Mouse (Mus musculus) intestine, embryonic 14.5 days (tissue): Measurements from ENCODE around the gene Tsnax. TPM values are rescaled to one million over a fixed set of nuclear protein-coding genes. Genes with fewer than 3 reads are reported as not detected.

Source experiments
- ATAC-seq: fragments of 200-750 bp; cut with Nextera tagmentation; replicated peaks from 2 replicates; pipeline ENCODE4 v1.8.0; 2017; ENCODE audit warnings: low read depth, moderate number of reproducible peaks, moderate TSS enrichment, moderate library complexity; ENCODE audit not compliant: low FRiP score, low TSS enrichment
- DNase-seq: peaks from one replicate; pipeline ENCODE4 v3.0.0-alpha.2; 2018; ENCODE audit warnings: low spot score
- H3K27ac ChIP-seq: fragments of 300-500 bp; sonication (generic); 2 replicates; pipeline ENCODE4 v1.5.1; 2014; ENCODE audit warnings: low read depth, mild to moderate bottlenecking, control low read depth
- H3K27me3 ChIP-seq: fragments of 300-500 bp; sonication (generic); replicated peaks from 2 replicates; pipeline ENCODE4 v1.6.1; 2014; ENCODE audit warnings: low read length, control low read depth; ENCODE audit not compliant: control insufficient read depth, insufficient read depth
- H3K36me3 ChIP-seq: fragments of 300-500 bp; sonication (generic); 2 replicates; pipeline ENCODE4 v1.6.1; 2014; ENCODE audit warnings: low read length, control low read depth; ENCODE audit not compliant: control insufficient read depth, insufficient read depth
- H3K4me1 ChIP-seq: fragments of 300-500 bp; sonication (generic); replicated peaks from 2 replicates; pipeline ENCODE4 v1.6.1; 2014; ENCODE audit warnings: low read length, control low read depth, mixed read lengths; ENCODE audit not compliant: control insufficient read depth, insufficient read depth
- H3K4me2 ChIP-seq: fragments of 300-500 bp; sonication (generic); 2 replicates; pipeline ENCODE4 v1.6.1; 2014; ENCODE audit warnings: low read length
- H3K4me3 ChIP-seq: fragments of 300-500 bp; sonication (generic); 2 replicates; pipeline ENCODE4 v1.5.1; 2014; ENCODE audit warnings: low read depth, low read length, control low read depth, mixed read lengths
- H3K9ac ChIP-seq: fragments of 300-500 bp; sonication (generic); 2 replicates; pipeline ENCODE4 v1.6.1; 2014; ENCODE audit warnings: mild to moderate bottlenecking, low read length
- H3K9me3 ChIP-seq: fragments of 300-500 bp; sonication (generic); 2 replicates; pipeline ENCODE4 v1.6.1; 2016; ENCODE audit warnings: low read length, control low read depth; ENCODE audit not compliant: control insufficient read depth
- WGBS: fragments of 180-500 bp; shearing (Covaris S2); extraction: QIAGEN DNeasy Blood & Tissue Kit; methylation state at CpG from one replicate; pipeline ENCODE4 v1.1.7; 2014; 5-methylcytosine and 5-hydroxymethylcytosine counted together
- polyA plus RNA-seq: library from polyadenylated mRNA; unstranded; fragments of >200 nt; fragmentation: Nextera tagmentation; extraction: Ambion mirVana; gene quantifications from 2 replicates; pipeline ENCODE4 v1.2.1, GENCODE M21; 2014

Tsnax gene
- polyA plus RNA-seq, 1 experiment from 2014 or later = 118 TPM

DNA sequence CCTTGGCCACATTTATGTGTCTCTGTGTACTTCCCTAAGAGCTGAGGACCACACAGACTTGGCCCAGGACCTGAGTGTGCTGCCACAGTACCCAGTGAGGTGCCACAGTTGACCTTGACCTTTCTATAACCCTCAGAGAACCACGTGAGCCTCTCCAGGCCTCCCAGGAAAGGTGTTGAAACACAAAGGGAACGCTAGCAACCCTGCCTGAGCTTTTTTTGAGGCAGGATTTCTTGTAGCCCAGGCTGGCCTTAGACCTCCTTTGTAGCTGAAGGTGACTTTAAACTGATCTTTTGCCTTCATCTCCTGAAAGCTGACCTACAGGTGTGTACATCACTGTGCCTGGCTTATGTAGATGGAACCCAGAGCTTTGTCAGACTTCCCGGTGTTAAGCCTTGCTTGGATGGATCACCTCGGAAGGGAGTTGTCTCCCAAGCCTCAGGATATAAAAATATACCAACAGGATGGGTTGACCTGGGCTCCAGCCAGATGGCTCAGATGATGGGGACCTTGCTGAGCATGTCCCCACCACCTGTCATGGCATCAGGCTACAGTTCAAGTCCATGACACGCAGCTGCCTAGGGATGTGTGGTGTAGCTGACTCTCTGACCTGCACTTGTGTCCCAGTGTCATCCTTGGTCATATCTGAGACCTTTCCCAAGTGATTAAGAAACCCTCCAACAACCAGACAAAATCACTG, 36.4 kb downstream of the Tsnax start:
- Histone ChIP-seq H3K4me3 (no peak overlapping the region), H3K4me1 (0 out of 2 replicates have a peak, but pooled peaks cover 5% of the 10 kb centered on the region), H3K9ac (no peak overlapping the region), H3K27me3 (peaks cover 12% of the 10 kb centered on the region), H3K27ac (no peak overlapping the region), H3K36me3 (no peaks in the 10 kb centered on the region), H3K9me3 (peaks cover 3% of the 10 kb centered on the region; the same call in 1 of the 2 replicates), H3K4me2 (no peak overlapping the region)
- DNase-seq = no peak
- WGBS = 51% methylated on average over 5 of the region's 5 CpGs
- no peak for ATAC-seq

DNA sequence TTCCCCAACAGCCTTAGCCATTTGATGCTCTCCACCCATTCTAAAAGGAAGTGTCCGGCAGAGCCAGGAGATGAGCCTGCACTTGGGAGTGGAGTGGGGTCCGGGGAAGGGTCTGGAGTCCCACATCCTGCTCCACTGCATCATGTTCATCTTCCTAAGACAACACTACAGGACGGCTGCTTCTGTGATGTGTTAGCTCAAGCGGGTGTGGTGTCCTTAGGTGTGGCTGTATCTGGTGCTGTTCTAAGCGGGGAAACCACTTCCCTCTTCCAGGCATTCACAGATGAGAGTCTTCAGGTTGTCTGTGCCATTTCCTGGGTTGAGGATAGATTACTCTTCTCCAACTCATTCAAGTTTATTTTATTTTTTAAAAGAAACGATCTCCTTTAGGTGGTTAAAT, 37.0 kb downstream of the Tsnax start:
- no peak overlapping the region for H3K9ac ChIP-seq
- H3K36me3 ChIP-seq = no peaks in the 10 kb centered on the region
- peaks cover 3% of the 10 kb centered on the region; the same call in 1 of the 2 replicates for H3K9me3 ChIP-seq
- no peak overlapping the region for H3K4me3 ChIP-seq
- WGBS = 60% methylated on average over 6 of the region's 6 CpGs
- H3K27ac ChIP-seq = no peak overlapping the region
- peaks cover 16% of the 10 kb centered on the region for H3K27me3 ChIP-seq
- ATAC-seq (no peak), DNase-seq (no peak)
- no peak overlapping the region for H3K4me2 ChIP-seq
- H3K4me1 ChIP-seq = 0 out of 2 replicates have a peak, but pooled peaks cover 5% of the 10 kb centered on the region

DNA sequence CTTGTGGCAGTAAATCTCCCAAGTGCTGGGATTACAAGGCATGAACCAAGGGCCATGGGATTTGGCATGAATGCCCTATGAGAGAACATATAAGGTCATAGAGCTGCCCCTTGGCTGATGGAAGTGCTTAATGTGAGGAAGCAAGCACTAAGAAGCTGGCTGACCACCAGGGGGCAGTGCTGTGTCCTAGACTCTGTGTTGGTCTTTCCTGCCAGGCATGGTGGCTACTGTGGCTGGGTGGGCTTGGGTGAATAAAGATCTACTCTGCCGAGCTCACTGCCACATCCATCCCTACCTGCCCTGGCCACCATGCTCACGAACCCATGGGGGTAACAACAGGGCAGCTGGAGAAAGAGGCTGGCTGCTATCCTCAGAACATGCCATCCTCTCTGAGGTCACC, 39.2 kb downstream of the Tsnax start:
- H3K36me3 ChIP-seq = no peaks in the 10 kb centered on the region
- H3K4me2 ChIP-seq = no peak overlapping the region
- no peak overlapping the region for H3K9ac ChIP-seq
- peak; percentile 88 for DNase-seq
- peaks cover 27% of the 10 kb centered on the region for H3K27me3 ChIP-seq
- peaks cover 3% of the 10 kb centered on the region; the same call in 1 of the 2 replicates for H3K9me3 ChIP-seq
- no peak for ATAC-seq
- 0 out of 2 replicates have a peak, but pooled peaks cover 5% of the 10 kb centered on the region for H3K4me1 ChIP-seq
- 45% methylated on average over 2 of the region's 2 CpGs for WGBS
- no peak overlapping the region for H3K27ac ChIP-seq
- H3K4me3 ChIP-seq = no peak overlapping the region

DNA sequence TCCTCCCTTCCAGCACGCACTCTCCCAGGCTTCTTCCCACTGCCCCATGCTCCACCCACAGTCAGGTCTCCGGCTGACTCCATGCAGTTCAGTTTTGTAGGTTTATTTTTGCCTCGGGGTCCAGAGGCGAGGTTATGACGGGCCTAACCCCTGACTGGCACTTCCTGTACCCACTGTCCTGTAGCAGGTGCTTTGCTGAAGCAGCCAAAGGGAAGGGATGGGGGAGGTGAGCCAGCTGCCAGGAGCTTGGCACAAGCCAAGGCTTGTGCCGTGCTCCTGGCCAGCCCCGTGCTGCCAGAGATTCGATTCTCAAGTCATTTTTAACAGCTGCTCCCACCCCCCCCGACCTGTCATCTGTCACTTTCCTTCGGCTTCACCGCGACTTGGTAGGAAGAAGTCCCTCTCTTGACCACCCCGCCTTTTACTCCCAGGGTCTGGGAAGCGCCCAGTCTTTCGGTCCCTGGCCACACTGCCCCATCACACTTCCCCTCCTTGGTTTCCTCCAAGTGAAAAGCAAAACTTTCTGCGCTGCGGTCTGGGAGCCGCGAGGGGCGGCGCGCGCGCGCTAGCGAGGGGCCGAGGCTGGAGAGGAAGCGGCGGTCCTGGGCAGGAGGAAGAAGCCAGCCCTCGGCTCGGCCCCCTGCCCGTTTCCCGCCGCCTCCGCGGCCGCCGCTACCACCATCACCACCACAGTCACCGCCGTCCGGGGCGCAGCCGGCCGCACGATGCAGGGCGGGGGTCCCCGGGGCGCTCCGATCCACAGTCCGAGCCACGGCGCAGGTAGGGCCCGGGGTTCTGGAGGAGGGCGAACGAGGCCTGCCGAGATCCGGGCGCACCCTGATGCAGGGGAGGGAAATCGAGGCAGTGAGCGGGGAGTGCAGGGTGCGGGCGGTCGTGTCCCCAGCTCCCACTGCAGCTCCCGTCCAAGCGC, 41.0 kb downstream of the Tsnax start, which contains the start of gene Disc1:
TSS of gene Disc1 (plus strand) at position 691 of the 931 bp plus-strand sequence.
- peaks cover 3% of the 10 kb centered on the region; the same call in 1 of the 2 replicates for H3K9me3 ChIP-seq
- H3K36me3 ChIP-seq = no peaks in the 10 kb centered on the region
- H3K4me2 ChIP-seq = peak within 1 kb of the TSS; percentile 92
- peaks cover 27% of the 10 kb centered on the region for H3K27me3 ChIP-seq
- H3K4me3 ChIP-seq = peak within 1 kb of the TSS; percentile 63
- ATAC-seq = peak; percentile 21
- H3K27ac ChIP-seq = peak within 1 kb of the TSS; percentile 66
- DNase-seq = peak; percentile 82
- WGBS = 1% methylated on average over 54 of the region's 65 CpGs
- H3K9ac ChIP-seq = peak within 1 kb of the TSS; percentile 65
- H3K4me1 ChIP-seq = 0 out of 2 replicates have a peak, but pooled peaks cover 5% of the 10 kb centered on the region

DNA sequence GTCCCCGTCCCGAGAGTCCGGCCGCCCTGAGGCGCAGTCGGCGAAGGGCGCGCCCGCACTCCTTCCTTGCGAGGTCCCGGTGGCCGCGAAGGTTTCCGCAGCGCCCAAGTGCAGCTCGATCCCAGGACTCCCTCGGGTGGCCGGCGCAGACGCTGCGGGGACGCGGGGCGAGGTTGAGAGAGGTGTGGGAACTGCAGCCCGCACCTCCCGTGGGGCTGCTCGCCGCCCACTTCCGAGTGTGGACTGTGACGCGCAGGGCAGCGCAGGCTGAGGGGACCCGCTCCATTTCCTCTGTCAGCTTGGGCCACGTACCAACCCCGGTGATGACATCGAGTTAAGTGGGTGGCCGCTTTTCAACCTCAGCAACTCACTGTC, 41.6 kb downstream of the Tsnax start:
- under 1% methylated on average over 38 of the region's 38 CpGs for WGBS
- Histone ChIP-seq H3K4me3 (peak overlapping the region; percentile 63), H3K4me1 (0 out of 2 replicates have a peak, but pooled peaks cover 5% of the 10 kb centered on the region), H3K27ac (peak overlapping the region; percentile 66), H3K9me3 (peaks cover 3% of the 10 kb centered on the region; the same call in 1 of the 2 replicates), H3K27me3 (peaks cover 27% of the 10 kb centered on the region), H3K9ac (peak overlapping the region; percentile 65), H3K36me3 (no peaks in the 10 kb centered on the region), H3K4me2 (peak overlapping the region; percentile 92)
- ATAC-seq (peak; percentile 34; the same call in 1 of the 2 replicates), DNase-seq (peak; percentile 78)

DNA sequence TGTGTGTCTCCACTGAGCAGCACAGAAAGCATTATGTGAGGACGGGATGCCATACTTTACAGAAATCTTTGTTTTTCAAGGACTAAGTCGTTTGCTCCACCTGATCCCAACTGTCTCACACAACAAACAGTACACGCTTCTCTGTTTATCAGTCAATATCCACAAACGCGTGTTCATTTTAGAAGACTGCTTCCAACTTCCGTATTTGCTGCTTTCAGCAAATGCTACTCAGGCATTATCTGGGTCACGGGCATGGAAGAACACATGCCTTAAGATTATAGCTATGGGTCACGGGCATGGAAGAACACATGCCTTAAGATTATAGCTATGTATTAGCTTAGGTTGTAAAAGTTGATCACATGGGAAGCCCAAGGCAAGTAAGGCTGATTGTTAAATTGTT, 48.1 kb downstream of the Tsnax start:
- H3K9ac ChIP-seq = no peak overlapping the region
- DNase-seq (no peak), ATAC-seq (no peak)
- no peaks in the 10 kb centered on the region for H3K4me1 ChIP-seq
- H3K27me3 ChIP-seq = no peaks in the 10 kb centered on the region; the same call in 1 of the 2 replicates
- no peaks in the 10 kb centered on the region for H3K9me3 ChIP-seq
- no peaks in the 10 kb centered on the region for H3K36me3 ChIP-seq
- H3K27ac ChIP-seq = no peak overlapping the region
- no peak overlapping the region for H3K4me2 ChIP-seq
- no peak overlapping the region for H3K4me3 ChIP-seq
- 80% methylated on average over 8 of the region's 8 CpGs for WGBS

DNA sequence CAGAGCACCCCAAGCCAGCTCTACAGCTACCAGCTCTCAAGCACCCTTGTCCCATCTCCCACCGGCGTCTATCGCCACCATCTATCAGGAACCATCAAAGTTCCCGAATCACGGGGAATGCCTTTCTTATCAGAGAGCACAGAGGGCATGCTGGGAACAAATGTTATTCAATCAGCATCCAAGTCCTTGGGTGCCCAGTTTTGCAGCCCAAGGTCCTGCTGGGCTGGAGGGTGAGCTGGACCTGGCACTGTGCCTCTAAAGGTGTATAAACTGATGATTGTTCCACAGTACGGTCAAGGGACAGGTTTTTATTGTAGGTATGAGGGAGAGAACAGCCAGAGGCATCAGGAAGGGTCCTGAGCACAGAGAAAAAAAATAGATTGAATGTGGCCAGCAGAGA, 52.8 kb downstream of the Tsnax start:
- DNase-seq = no peak

DNA sequence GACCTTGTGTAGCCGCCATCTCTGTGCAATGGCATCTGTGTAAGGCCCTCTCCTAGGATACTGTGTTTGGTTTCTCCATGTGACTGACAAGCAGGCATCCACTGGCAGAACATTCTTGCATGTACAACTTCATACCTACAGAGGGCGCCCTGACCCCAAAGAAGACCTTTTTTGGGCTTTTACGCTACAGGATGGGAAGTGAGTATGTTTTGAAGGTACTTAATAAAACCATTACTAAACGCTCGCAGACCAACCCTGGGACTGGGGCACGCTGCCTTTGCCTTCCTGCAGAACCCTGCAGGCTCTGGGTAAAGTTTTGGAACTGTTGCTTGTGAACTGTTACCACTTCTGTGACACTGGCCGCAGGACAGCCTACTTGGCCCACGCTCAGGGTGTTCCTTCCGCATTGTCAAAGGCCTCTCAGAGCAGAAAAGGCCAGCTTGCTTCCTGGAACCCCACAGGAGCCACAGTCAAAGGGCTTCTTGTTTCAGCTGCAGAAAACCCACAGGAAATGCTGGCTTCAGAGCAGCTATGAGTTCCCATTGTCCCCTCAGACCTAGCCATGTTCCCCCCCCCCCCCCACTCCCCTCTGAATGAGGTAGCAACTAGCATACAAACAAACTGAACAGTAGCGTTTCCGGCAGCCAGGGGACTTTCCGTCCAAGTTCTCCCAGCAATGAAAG, 54.3 kb downstream of the Tsnax start:
- peak overlapping the region; percentile 76 for H3K27ac ChIP-seq
- H3K27me3 ChIP-seq = no peaks in the 10 kb centered on the region
- WGBS = 32% methylated on average over 12 of the region's 12 CpGs
- H3K4me3 ChIP-seq = no peak overlapping the region
- no peaks in the 10 kb centered on the region for H3K36me3 ChIP-seq
- ATAC-seq (0 out of 2 replicates have a peak, but pooled peaks have one; percentile 14), DNase-seq (peak; percentile 68)
- H3K9ac ChIP-seq = no peak overlapping the region
- H3K4me1 ChIP-seq = no peaks in the 10 kb centered on the region
- no peaks in the 10 kb centered on the region for H3K9me3 ChIP-seq
- H3K4me2 ChIP-seq = no peak overlapping the region

More for the DNA sequence above, 52.8 kb downstream of the Tsnax start:
- whole genome bisulfite sequencing = 74% methylated on average over 6 of the region's 6 CpGs
- H3K36me3 ChIP-seq = no peaks in the 10 kb centered on the region
- no peak overlapping the region for H3K4me2 ChIP-seq
- H3K27me3 ChIP-seq = no peaks in the 10 kb centered on the region
- H3K9me3 ChIP-seq = no peaks in the 10 kb centered on the region
- H3K9ac ChIP-seq = no peak overlapping the region
- H3K27ac ChIP-seq = no peak overlapping the region
- no peak for ATAC-seq
- no peaks in the 10 kb centered on the region for H3K4me1 ChIP-seq
- H3K4me3 ChIP-seq = no peak overlapping the region
